Comparison of ENCODE assay signal across 16 mouse cellular contexts in the genomic region with DNA sequence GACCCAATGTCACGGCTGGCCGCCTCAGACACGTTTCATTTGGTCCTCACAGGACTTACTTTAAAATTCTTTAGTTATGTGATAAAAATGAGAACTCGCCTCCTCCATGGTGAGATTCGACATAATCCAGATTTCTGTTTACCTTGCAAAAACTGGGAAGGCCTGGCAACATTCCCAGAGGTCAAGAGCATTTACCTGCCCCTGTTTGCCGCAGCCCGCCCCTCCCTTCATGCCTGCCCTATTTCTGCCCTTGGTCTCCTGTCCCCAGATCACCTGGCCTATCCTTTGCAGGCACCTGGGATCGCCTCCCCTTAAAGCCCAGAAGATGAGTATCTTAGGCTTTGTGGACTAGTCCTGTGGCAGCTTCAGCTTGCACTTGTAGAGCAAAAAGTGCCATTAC. TPM values are rescaled to one million over a fixed set of nuclear protein-coding genes. Genes with fewer than 3 reads are reported as not detected.
DNase-seq lines count a peak whose midpoint lies in the region; ATAC-seq and TF ChIP-seq lines count a peak whose summit lies in the region.
"Had no signal": no experiment of that assay in that cellular context is flagged by ENCODE, and none has a peak within 500 bp of the region (broad histone marks: within the 10 kb centered on the region; RNA-seq: fewer than 3 reads in every experiment).

No protein-coding gene starts in this region.

- H3K27ac ChIP-seq in lung, postnatal 0 days (ENCODE audit: low read length): peak overlapping the region; percentile 57; the same call in 1 of the 2 replicates
- H3K27ac ChIP-seq in stomach, postnatal 0 days (replicated peaks): no peak overlapping the region
- H3K27ac ChIP-seq: forebrain, embryonic 13.5 days; heart, adult 2 months; hindbrain, postnatal 0 days; limb, embryonic 10.5 days; midbrain, embryonic 12.5 days; neural tube, embryonic 13.5 days had no signal

- DNase-seq in kidney, adult 8-10 months: peak; percentile 53 to 56
- DNase-seq in kidney, adult 11 months: no peak
- DNase-seq in lung, postnatal 0 days (ENCODE audit: low spot score): peak; percentile 49
- peak; percentile 45 for DNase-seq in stomach, postnatal 0 days (ENCODE audit: low spot score)
- no peak for DNase-seq in B cell, adult 2 months
- no peak for DNase-seq in thymus, postnatal 0 days (ENCODE audit: low spot score)

- H3K9me3 ChIP-seq in megakaryocyte, embryonic 14.5 days: peaks cover 3% of the 10 kb centered on the region; the same call in 1 of the 2 replicates
- H3K9me3 ChIP-seq in lung, postnatal 0 days (ENCODE audit: low read length): no peaks in the 10 kb centered on the region
- H3K9me3 ChIP-seq in stomach, postnatal 0 days (ENCODE audit: control insufficient read depth, low read length): no peaks in the 10 kb centered on the region
- H3K9me3 ChIP-seq: forebrain, embryonic 13.5 days; limb, embryonic 10.5 days; liver, embryonic 15.5 days; midbrain, embryonic 12.5 days; neural tube, embryonic 13.5 days had no signal

- no peak for TF ChIP-seq CTCF in lung, postnatal 0 days (IDR thresholded peaks at IDR 0.05)
- no peak for TF ChIP-seq CTCF in stomach, postnatal 0 days (IDR thresholded peaks at IDR 0.05; ENCODE audit: low read depth)

- peaks cover 94% of the 10 kb centered on the region for H3K4me1 ChIP-seq in megakaryocyte, embryonic 14.5 days
- no peaks in the 10 kb centered on the region for H3K4me1 ChIP-seq in lung, postnatal 0 days (ENCODE audit: insufficient read depth, low read depth, low read length)
- H3K4me1 ChIP-seq in stomach, postnatal 0 days (replicated peaks; ENCODE audit: control insufficient read depth, insufficient read depth): no peaks in the 10 kb centered on the region
- H3K4me1 ChIP-seq: forebrain, embryonic 13.5 days; limb, embryonic 10.5 days had no signal

- no peak overlapping the region for H3K4me2 ChIP-seq in lung, postnatal 0 days (replicated peaks; ENCODE audit: low read depth, low read length)
- H3K4me2 ChIP-seq in stomach, postnatal 0 days (replicated peaks; ENCODE audit: low read depth): no peak overlapping the region
- H3K4me2 ChIP-seq: forebrain, embryonic 13.5 days; liver, embryonic 15.5 days; midbrain, embryonic 12.5 days; neural tube, embryonic 13.5 days had no signal

- H3K9ac ChIP-seq in lung, postnatal 0 days (replicated peaks; ENCODE audit: low read depth): no peak overlapping the region
- no peak overlapping the region for H3K9ac ChIP-seq in stomach, postnatal 0 days (ENCODE audit: low read length)
- H3K9ac ChIP-seq: forebrain, embryonic 13.5 days; liver, embryonic 15.5 days; midbrain, embryonic 12.5 days; neural tube, embryonic 13.5 days had no signal

- peak overlapping the region; percentile 75 for H3K4me3 ChIP-seq in megakaryocyte, embryonic 14.5 days (replicated peaks)
- no peak overlapping the region for H3K4me3 ChIP-seq in lung, postnatal 0 days (ENCODE audit: low read depth, low read length)
- H3K4me3 ChIP-seq in stomach, postnatal 0 days (ENCODE audit: low read depth, low read length): no peak overlapping the region
- H3K4me3 ChIP-seq: erythroblast, embryonic 14.5 days; forebrain, embryonic 13.5 days; heart, adult 2 months; limb, embryonic 10.5 days; liver, embryonic 15.5 days; midbrain, embryonic 12.5 days; neural tube, embryonic 13.5 days had no signal

- H3K36me3 ChIP-seq in megakaryocyte, embryonic 14.5 days (replicated peaks; ENCODE audit: low read length): peaks cover 96% of the 10 kb centered on the region
- H3K36me3 ChIP-seq in lung, postnatal 0 days (ENCODE audit: insufficient read depth, low read length): no peaks in the 10 kb centered on the region
- no peaks in the 10 kb centered on the region; the same call in 1 of the 2 replicates for H3K36me3 ChIP-seq in stomach, postnatal 0 days (ENCODE audit: control insufficient read depth, insufficient read depth, low read length)

- 62% methylated on average over 8 of the region's 8 CpGs for WGBS in lung, postnatal 0 days
- WGBS in stomach, postnatal 0 days: 60% methylated on average over 8 of the region's 8 CpGs

- H3K27me3 ChIP-seq in megakaryocyte, embryonic 14.5 days (replicated peaks): no peaks in the 10 kb centered on the region
- H3K27me3 ChIP-seq in lung, postnatal 0 days (replicated peaks; ENCODE audit: insufficient read depth, low read length): no peaks in the 10 kb centered on the region
- no peaks in the 10 kb centered on the region for H3K27me3 ChIP-seq in stomach, postnatal 0 days (ENCODE audit: control insufficient read depth, insufficient read depth, low read length)
- H3K27me3 ChIP-seq: forebrain, embryonic 13.5 days; liver, embryonic 15.5 days; midbrain, embryonic 12.5 days; neural tube, embryonic 13.5 days had no signal

- no peak for TF ChIP-seq EP300 in lung, postnatal 0 days (IDR thresholded peaks at IDR 0.05)
- TF ChIP-seq EP300 in stomach, postnatal 0 days (optimal IDR thresholded peaks at IDR 0.05): no peak

- no peak for ATAC-seq in megakaryocyte, adult 5-6 weeks (ENCODE audit: poor library complexity, severe bottlenecking)
- 0 out of 2 replicates have a peak, but pooled peaks have one; percentile 9 for ATAC-seq in lung, postnatal 0 days
- ATAC-seq in stomach, postnatal 0 days (ENCODE audit: low FRiP score, low TSS enrichment): no peak

RNA-seq across cellular contexts. Expression of a gene that starts 14.7 kb away (rescaled TPM):
- 21.3 and 61.2 TPM in 2 replicates for polyA plus RNA-seq in megakaryocyte, embryonic 14.5 days (2012; ENCODE audit: insufficient read depth, low replicate concordance)
- total RNA-seq in megakaryocyte, adult 5-6 weeks (2015): 5.4 and 7.6 TPM in 2 replicates
- 6.4 and 6.5 TPM in 2 replicates for total RNA-seq in megakaryocyte, adult 5-6 weeks (2017)
- polyA plus RNA-seq in lung, postnatal 0 days (2015; fragmentation: Nextera tagmentation; extraction: Ambion mirVana): 12.4 and 16.8 TPM in 2 replicates
- polyA plus RNA-seq in stomach, postnatal 0 days (2015; fragmentation: Nextera tagmentation; extraction: Ambion mirVana): 18.6 and 22.3 TPM in 2 replicates
- 10.4 and 11.1 TPM in 2 replicates for polyA plus RNA-seq in thymus, postnatal 0 days (2015; fragmentation: Nextera tagmentation; extraction: Ambion mirVana)

RNA-seq across cellular contexts. Expression of a gene that starts 24.2 kb away (rescaled TPM):
- 20.8 and 52.6 TPM in 2 replicates for polyA plus RNA-seq in megakaryocyte, embryonic 14.5 days (2012; ENCODE audit: insufficient read depth, low replicate concordance)
- total RNA-seq in megakaryocyte, adult 5-6 weeks (2015): 40.4 and 44.9 TPM in 2 replicates
- 4.1 and 8.7 TPM in 2 replicates for total RNA-seq in megakaryocyte, adult 5-6 weeks (2017)
- polyA plus RNA-seq in lung, postnatal 0 days (2015; fragmentation: Nextera tagmentation; extraction: Ambion mirVana): 6.2 and 7.2 TPM in 2 replicates
- 4.5 and 4.7 TPM in 2 replicates for polyA plus RNA-seq in stomach, postnatal 0 days (2015; fragmentation: Nextera tagmentation; extraction: Ambion mirVana)
- 8.0 and 11.3 TPM in 2 replicates for polyA plus RNA-seq in thymus, postnatal 0 days (2015; fragmentation: Nextera tagmentation; extraction: Ambion mirVana)

RNA-seq across cellular contexts. Expression of a gene that starts 49.6 kb away (rescaled TPM):
- polyA plus RNA-seq in megakaryocyte, embryonic 14.5 days (2012; ENCODE audit: insufficient read depth, low replicate concordance): 5.3 and 6.9 TPM in 2 replicates
- total RNA-seq in megakaryocyte, adult 5-6 weeks (2015): 0.87 and 2.5 TPM in 2 replicates
- 0.29 and 1.3 TPM in 2 replicates for total RNA-seq in megakaryocyte, adult 5-6 weeks (2017)
- 11.9 and 12.2 TPM in 2 replicates for polyA plus RNA-seq in lung, postnatal 0 days (2015; fragmentation: Nextera tagmentation; extraction: Ambion mirVana)
- polyA plus RNA-seq in stomach, postnatal 0 days (2015; fragmentation: Nextera tagmentation; extraction: Ambion mirVana): 8.0 and 9.1 TPM in 2 replicates
- 33.2 and 35.9 TPM in 2 replicates for polyA plus RNA-seq in thymus, postnatal 0 days (2015; fragmentation: Nextera tagmentation; extraction: Ambion mirVana)

RNA-seq across cellular contexts. Expression of a gene that starts 51.4 kb away (rescaled TPM):
- polyA plus RNA-seq in megakaryocyte, embryonic 14.5 days (2012; ENCODE audit: insufficient read depth, low replicate concordance): 86.5 and 87.0 TPM in 2 replicates
- 14.0 and 24.6 TPM in 2 replicates for total RNA-seq in megakaryocyte, adult 5-6 weeks (2015)
- 9.6 and 20.4 TPM in 2 replicates for total RNA-seq in megakaryocyte, adult 5-6 weeks (2017)
- 61.3 and 62.0 TPM in 2 replicates for polyA plus RNA-seq in lung, postnatal 0 days (2015; fragmentation: Nextera tagmentation; extraction: Ambion mirVana)
- polyA plus RNA-seq in stomach, postnatal 0 days (2015; fragmentation: Nextera tagmentation; extraction: Ambion mirVana): 48.6 and 51.4 TPM in 2 replicates
- 77.6 and 94.1 TPM in 2 replicates for polyA plus RNA-seq in thymus, postnatal 0 days (2015; fragmentation: Nextera tagmentation; extraction: Ambion mirVana)

Comparison
In these comparisons a context has a peak if more than half of its experiments do, and no peak if none do; other contexts are left out.
1. DNase-seq: peak in kidney, adult 8-10 months (2 of 2), lung, postnatal 0 days (single experiment) and stomach, postnatal 0 days (single experiment); none in kidney, adult 11 months (single experiment), B cell, adult 2 months (0 of 2) and thymus, postnatal 0 days (single experiment).